Mouse (Mus musculus): ENCODE data around the gene Bbof1. TPM values are rescaled to one million over a fixed set of nuclear protein-coding genes. Genes with fewer than 3 reads are reported as not detected.

Bbof1 gene
- polyA plus RNA-seq, 1 experiment from 2014 or later, result 2.8 TPM

DNA sequence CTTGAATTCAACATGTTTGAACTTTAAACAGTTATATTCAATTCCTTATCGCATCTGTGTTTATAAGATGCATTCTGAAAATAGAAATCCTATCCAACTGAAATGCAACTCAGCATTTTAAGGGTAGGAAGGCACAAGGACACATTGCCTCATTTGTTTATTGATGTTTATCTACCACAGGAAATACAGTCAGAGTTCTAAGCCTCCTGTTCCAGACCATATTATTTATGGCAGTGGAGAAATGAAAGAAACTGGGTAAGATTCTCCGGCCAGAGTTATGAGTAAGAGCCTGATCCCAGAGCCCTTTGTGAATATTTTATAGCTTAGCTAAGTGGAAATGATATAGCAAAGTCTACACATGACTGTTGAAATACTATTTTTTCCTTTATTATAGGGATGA, 21.0 kb downstream of the Bbof1 start:
- no peak overlapping the region for H3K4me2 ChIP-seq (replicated peaks; ENCODE audit: low read depth, low read length)
- H3K9ac ChIP-seq (replicated peaks; ENCODE audit: low read depth), result no peak overlapping the region
- H3K4me1 ChIP-seq (ENCODE audit: insufficient read depth, low read depth, low read length), result no peaks in the 10 kb centered on the region
- 49% methylated on average over 2 of the region's 2 CpGs for WGBS
- TF ChIP-seq CTCF (IDR thresholded peaks at IDR 0.05) (no peak), EP300 (IDR thresholded peaks at IDR 0.05) (peak; percentile 75)
- 0 out of 2 replicates have a peak, but pooled peaks cover 15% of the 10 kb centered on the region for H3K36me3 ChIP-seq (ENCODE audit: insufficient read depth, low read length)
- DNase-seq (ENCODE audit: low spot score), result peak; percentile 31
- H3K27me3 ChIP-seq (replicated peaks; ENCODE audit: insufficient read depth, low read length), result no peaks in the 10 kb centered on the region
- peak; percentile 40 for ATAC-seq
- H3K27ac ChIP-seq (ENCODE audit: low read length), result no peak overlapping the region
- no peaks in the 10 kb centered on the region for H3K9me3 ChIP-seq (ENCODE audit: low read length)
- H3K4me3 ChIP-seq (ENCODE audit: low read depth, low read length), result no peak overlapping the region

DNA sequence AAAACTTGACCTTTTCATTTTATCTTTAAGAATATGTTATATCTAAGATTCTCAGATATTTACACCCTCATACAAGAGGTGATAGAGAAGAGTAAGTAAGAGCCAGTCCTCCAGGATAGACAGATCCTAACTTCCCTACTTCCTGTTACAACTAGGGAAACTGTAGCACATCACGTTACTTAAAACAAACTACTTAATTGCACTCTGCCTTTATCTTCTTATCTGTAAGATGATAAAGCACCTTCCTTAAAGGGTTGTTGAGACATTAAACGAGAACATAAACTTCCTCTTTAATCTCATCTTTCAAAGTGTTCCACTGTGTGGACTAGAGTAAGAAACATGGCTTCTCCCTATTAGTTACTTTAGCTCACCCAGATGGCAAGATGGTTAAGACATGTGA, 29.8 kb downstream of the Bbof1 start:
- Histone ChIP-seq H3K4me3 (ENCODE audit: low read depth, low read length) (no peak overlapping the region), H3K9me3 (ENCODE audit: low read length) (no peaks in the 10 kb centered on the region), H3K9ac (replicated peaks; ENCODE audit: low read depth) (no peak overlapping the region), H3K27me3 (replicated peaks; ENCODE audit: insufficient read depth, low read length) (no peaks in the 10 kb centered on the region), H3K36me3 (ENCODE audit: insufficient read depth, low read length) (peaks cover 8% of the 10 kb centered on the region; the same call in 1 of the 2 replicates), H3K4me1 (ENCODE audit: insufficient read depth, low read depth, low read length) (no peaks in the 10 kb centered on the region), H3K4me2 (replicated peaks; ENCODE audit: low read depth, low read length) (no peak overlapping the region), H3K27ac (ENCODE audit: low read length) (no peak overlapping the region)
- DNase-seq (ENCODE audit: low spot score), result no peak
- WGBS, result 32% methylated on average over 2 of the region's 2 CpGs
- no peak for ATAC-seq
- no peak for TF ChIP-seq EP300 (IDR thresholded peaks at IDR 0.05)
- TF ChIP-seq CTCF (IDR thresholded peaks at IDR 0.05), result no peak

DNA sequence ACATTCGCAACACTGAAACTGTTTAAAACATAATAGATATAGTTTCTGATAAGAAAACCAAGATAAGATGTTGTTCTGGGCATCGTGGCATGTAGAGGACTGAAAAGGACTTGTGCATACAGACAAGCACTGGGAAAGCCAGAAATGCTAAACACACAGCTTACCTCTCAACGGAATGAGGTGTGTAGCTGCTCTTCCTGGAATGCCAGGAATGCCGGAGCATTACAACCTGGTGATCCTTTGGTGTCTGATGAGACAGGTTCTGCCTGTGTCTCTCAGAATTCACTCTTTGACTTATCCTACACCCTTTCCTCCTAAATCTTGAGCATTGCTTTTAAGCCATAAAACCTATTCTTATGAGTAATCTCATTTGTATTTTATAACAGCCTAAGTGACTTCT, 33.7 kb downstream of the Bbof1 start:
- H3K36me3 ChIP-seq (ENCODE audit: insufficient read depth, low read length), result peaks cover 4% of the 10 kb centered on the region; the same call in 1 of the 2 replicates
- H3K4me1 ChIP-seq (ENCODE audit: insufficient read depth, low read depth, low read length), result no peaks in the 10 kb centered on the region
- TF ChIP-seq CTCF (IDR thresholded peaks at IDR 0.05), result no peak
- no peak for TF ChIP-seq EP300 (IDR thresholded peaks at IDR 0.05)
- DNase-seq (ENCODE audit: low spot score) (no peak), ATAC-seq (no peak)
- H3K4me3 ChIP-seq (ENCODE audit: low read depth, low read length), result no peak overlapping the region
- H3K9me3 ChIP-seq (ENCODE audit: low read length), result no peaks in the 10 kb centered on the region
- no peaks in the 10 kb centered on the region for H3K27me3 ChIP-seq (replicated peaks; ENCODE audit: insufficient read depth, low read length)
- H3K4me2 ChIP-seq (replicated peaks; ENCODE audit: low read depth, low read length), result no peak overlapping the region
- H3K9ac ChIP-seq (replicated peaks; ENCODE audit: low read depth), result no peak overlapping the region
- no peak overlapping the region for H3K27ac ChIP-seq (ENCODE audit: low read length)
- 62% methylated on average over 4 of the region's 4 CpGs for WGBS

DNA sequence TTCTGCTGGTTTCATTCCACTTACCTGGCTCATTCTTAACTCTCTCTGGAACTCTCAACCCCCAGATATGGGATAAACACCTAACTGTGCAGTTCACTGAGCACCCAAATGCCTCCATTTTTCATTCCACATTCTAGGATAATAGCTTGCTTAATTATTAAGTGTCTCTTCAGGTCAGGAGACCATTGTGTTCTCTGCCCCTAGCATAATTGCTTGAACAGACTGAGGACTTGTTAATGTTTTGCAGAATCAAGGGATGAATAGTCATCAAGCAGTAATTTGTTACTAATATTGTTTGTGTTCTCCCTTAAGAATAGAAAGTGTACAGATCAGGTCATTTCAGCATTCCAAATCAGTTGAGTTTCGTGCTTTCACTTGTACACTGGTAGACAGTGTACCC, 38.5 kb downstream of the Bbof1 start:
- TF ChIP-seq EP300 (IDR thresholded peaks at IDR 0.05) (no peak), CTCF (IDR thresholded peaks at IDR 0.05) (no peak)
- Histone ChIP-seq H3K9me3 (ENCODE audit: low read length) (no peaks in the 10 kb centered on the region), H3K36me3 (ENCODE audit: insufficient read depth, low read length) (no peaks in the 10 kb centered on the region), H3K4me1 (ENCODE audit: insufficient read depth, low read depth, low read length) (peaks cover 8% of the 10 kb centered on the region; the same call in 1 of the 2 replicates), H3K27me3 (replicated peaks; ENCODE audit: insufficient read depth, low read length) (no peaks in the 10 kb centered on the region), H3K27ac (ENCODE audit: low read length) (no peak overlapping the region), H3K4me3 (ENCODE audit: low read depth, low read length) (no peak overlapping the region), H3K9ac (replicated peaks; ENCODE audit: low read depth) (no peak overlapping the region), H3K4me2 (replicated peaks; ENCODE audit: low read depth, low read length) (no peak overlapping the region)
- WGBS, result 66% methylated on average over 1 of the region's 1 CpGs
- DNase-seq (ENCODE audit: low spot score) (no peak), ATAC-seq (no peak)

DNA sequence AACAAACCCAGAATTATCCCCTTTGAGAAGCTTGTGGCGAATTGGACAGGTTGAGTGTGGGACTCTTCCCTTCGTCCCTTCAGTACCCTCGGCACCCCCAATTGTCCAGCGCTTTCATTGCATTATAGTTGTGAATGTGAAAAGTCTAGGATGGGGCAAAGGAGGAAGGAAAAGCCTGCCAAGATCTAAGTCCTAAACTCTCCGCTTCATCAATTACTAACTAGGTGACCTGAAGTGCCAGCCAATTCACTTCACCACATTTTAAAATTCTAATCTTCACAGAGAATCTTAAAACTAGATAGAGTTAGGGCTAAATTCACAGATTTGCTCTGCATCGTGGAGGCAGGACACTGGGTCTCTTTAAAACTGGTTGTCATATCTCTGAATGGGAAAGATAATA, 39.3 kb downstream of the Bbof1 start:
- H3K36me3 ChIP-seq (ENCODE audit: insufficient read depth, low read length), result no peaks in the 10 kb centered on the region
- no peak overlapping the region for H3K4me2 ChIP-seq (replicated peaks; ENCODE audit: low read depth, low read length)
- WGBS, result 80% methylated on average over 6 of the region's 6 CpGs
- no peak for TF ChIP-seq CTCF (IDR thresholded peaks at IDR 0.05)
- TF ChIP-seq EP300 (IDR thresholded peaks at IDR 0.05), result no peak
- peaks cover 8% of the 10 kb centered on the region; the same call in 1 of the 2 replicates for H3K4me1 ChIP-seq (ENCODE audit: insufficient read depth, low read depth, low read length)
- H3K9ac ChIP-seq (replicated peaks; ENCODE audit: low read depth), result no peak overlapping the region
- no peak overlapping the region for H3K4me3 ChIP-seq (ENCODE audit: low read depth, low read length)
- no peak for ATAC-seq
- no peak for DNase-seq (ENCODE audit: low spot score)
- no peaks in the 10 kb centered on the region for H3K9me3 ChIP-seq (ENCODE audit: low read length)
- no peak overlapping the region for H3K27ac ChIP-seq (ENCODE audit: low read length)
- no peaks in the 10 kb centered on the region for H3K27me3 ChIP-seq (replicated peaks; ENCODE audit: insufficient read depth, low read length)

DNA sequence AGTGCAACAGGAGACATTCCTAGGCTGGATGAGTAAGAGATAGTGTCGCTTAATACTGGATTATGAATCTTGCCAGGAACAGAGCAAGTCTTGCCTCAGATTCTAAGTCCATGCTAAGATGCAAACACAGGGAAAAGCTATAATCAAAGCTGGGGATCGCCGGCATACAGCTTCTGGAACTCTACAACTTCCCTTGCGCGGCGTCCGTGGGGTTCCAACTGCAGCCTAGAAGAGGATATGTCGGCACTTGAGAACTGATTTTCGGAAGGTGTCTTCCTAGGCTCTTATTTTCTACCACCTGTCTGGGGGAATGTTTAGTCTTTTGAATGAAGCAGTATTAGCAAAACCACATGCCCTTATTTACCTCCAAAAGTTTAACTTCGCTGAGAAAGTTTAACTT, 41.0 kb downstream of the Bbof1 start:
- peak overlapping the region; percentile 96 for H3K27ac ChIP-seq (ENCODE audit: low read length)
- ATAC-seq (no peak), DNase-seq (ENCODE audit: low spot score) (peak; percentile 22)
- H3K27me3 ChIP-seq (replicated peaks; ENCODE audit: insufficient read depth, low read length), result no peaks in the 10 kb centered on the region
- 39% methylated on average over 10 of the region's 10 CpGs for WGBS
- H3K9ac ChIP-seq (replicated peaks; ENCODE audit: low read depth), result peak overlapping the region; percentile 66; the same call in 1 of the 2 replicates
- peak overlapping the region; percentile 69 for H3K4me2 ChIP-seq (replicated peaks; ENCODE audit: low read depth, low read length)
- TF ChIP-seq EP300 (IDR thresholded peaks at IDR 0.05), result no peak
- no peak for TF ChIP-seq CTCF (IDR thresholded peaks at IDR 0.05)
- peak overlapping the region; percentile 65 for H3K4me3 ChIP-seq (ENCODE audit: low read depth, low read length)
- no peaks in the 10 kb centered on the region for H3K36me3 ChIP-seq (ENCODE audit: insufficient read depth, low read length)
- no peaks in the 10 kb centered on the region for H3K9me3 ChIP-seq (ENCODE audit: low read length)
- peaks cover 8% of the 10 kb centered on the region; the same call in 1 of the 2 replicates for H3K4me1 ChIP-seq (ENCODE audit: insufficient read depth, low read depth, low read length)

DNA sequence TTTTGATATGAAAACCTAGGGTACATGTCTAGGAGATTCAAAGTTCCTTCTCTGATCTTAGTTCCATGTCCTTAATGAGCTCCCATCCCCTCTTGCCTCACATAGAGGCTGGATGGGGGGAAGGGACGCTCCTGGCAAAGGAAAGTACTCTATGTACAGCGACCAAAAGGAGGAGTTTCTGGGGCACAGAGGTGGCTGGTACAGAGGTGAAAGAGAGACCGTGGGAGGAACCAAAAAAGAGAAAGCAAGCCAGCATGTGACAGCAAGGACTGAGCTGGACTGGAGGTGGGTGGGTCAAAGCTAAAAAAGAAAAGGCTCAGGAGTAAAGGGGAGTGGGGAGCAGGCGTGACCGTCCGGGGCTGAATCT, 41.5 kb downstream of the Bbof1 start:
- TF ChIP-seq CTCF (IDR thresholded peaks at IDR 0.05), result no peak
- TF ChIP-seq EP300 (IDR thresholded peaks at IDR 0.05), result peak; percentile 78
- peak; percentile 16 for ATAC-seq
- peak; percentile 89 for DNase-seq (ENCODE audit: low spot score)
- H3K9ac ChIP-seq (replicated peaks; ENCODE audit: low read depth), result peak overlapping the region; percentile 66
- no peaks in the 10 kb centered on the region for H3K9me3 ChIP-seq (ENCODE audit: low read length)
- no peaks in the 10 kb centered on the region for H3K27me3 ChIP-seq (replicated peaks; ENCODE audit: insufficient read depth, low read length)
- peak overlapping the region; percentile 69 for H3K4me2 ChIP-seq (replicated peaks; ENCODE audit: low read depth, low read length)
- peak overlapping the region; percentile 96 for H3K27ac ChIP-seq (ENCODE audit: low read length)
- WGBS, result under 1% methylated on average over 6 of the region's 6 CpGs
- H3K4me3 ChIP-seq (ENCODE audit: low read depth, low read length), result peak overlapping the region; percentile 65
- peaks cover 8% of the 10 kb centered on the region; the same call in 1 of the 2 replicates for H3K4me1 ChIP-seq (ENCODE audit: insufficient read depth, low read depth, low read length)
- H3K36me3 ChIP-seq (ENCODE audit: insufficient read depth, low read length), result no peaks in the 10 kb centered on the region

Measured in lung, postnatal 0 days (tissue).